Mouse (Mus musculus) left cerebral cortex, adult 2 months (tissue): ENCODE data around the gene Ptprn2. TPM values are rescaled to one million over a fixed set of nuclear protein-coding genes. Genes with fewer than 3 reads are reported as not detected.

ENCODE experiments used
- DNase-seq, 2 experiments: peaks; one replicate each; pipeline ENCODE4 v3.0.0; 2021 to 2022; ENCODE audit warnings: low spot score in 2 of 2, mixed read lengths in 1 of 2; ENCODE audit errors: extremely low spot score in 1 of 2
- H3K27ac ChIP-seq: fragments of 200-600 bp; 2 replicates; pipeline ENCODE4 v1.8.1; 2022
- H3K4me3 ChIP-seq: fragments of 200-600 bp; 2 replicates; pipeline ENCODE4 v1.8.1; 2022
- CTCF ChIP-seq: fragments of 200-600 bp; IDR thresholded peaks from 2 replicates; pipeline ENCODE4 v1.8.1; 2022; ENCODE audit warnings: antibody characterized with exemption, mild to moderate bottlenecking, moderate library complexity
- intact Hi-C: fragments of 180-260 bp; cut with DNase I; formaldehyde crosslinking; loops from one replicate; pipeline ENCODE4 v1.15.1; 2025
- total RNA-seq, 2 experiments: library from RNA; stranded (reverse); gene quantifications; 2 replicates each; pipeline ENCODE4 v1.2.3; 2021

Gene Ptprn2
- total RNA-seq, 2 experiments from 2014 or later = 339 to 346 TPM

DNA sequence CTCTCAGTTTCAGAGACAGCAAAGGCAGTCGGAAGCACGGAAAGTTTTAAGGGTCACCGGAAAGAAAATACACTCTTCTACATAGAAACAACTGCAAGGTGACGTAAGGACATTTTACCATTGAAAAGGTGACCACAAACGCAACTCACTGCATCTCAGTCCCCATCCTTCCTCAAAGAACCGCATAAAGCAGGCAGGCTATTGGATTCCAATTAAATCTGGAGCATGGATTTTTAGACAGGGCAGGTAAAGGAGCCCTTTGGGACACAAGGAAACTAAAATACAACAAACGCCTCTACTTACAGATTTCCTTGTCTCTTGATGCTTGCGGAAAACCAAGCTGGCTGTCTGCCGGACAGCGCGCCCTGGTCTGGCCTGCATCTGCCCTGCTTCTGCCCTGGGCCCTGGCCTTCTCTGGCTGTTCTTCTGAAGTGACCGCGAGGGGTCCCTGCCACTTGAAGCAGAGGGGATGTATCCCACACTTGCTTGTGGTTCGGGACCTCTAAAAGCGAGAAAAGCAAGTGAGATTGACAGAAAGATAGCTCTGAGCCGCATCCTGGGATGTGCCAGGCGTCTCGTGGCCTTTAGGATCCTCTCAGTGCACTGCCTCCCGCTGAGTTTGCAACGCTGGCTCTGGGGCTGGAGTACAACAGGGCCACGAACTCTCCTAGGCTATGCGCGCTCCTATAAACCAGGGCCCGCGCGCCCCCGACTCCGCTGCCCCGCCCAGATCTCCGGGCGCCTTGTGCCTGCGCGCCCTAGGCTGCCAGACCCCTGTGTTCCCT, 665.3 kb downstream of the Ptprn2 start:
- no peak for DNase-seq
- Histone ChIP-seq H3K27ac (peak overlapping the region; percentile 16; the same call in 1 of the 2 replicates), H3K4me3 (peak overlapping the region; percentile 31)
- TF ChIP-seq CTCF = no peak
- intact Hi-C loops = loop anchor here (5.0 to 10.0 kb wide), 2 partner anchors 196 to 306 kb away; no protein-coding TSS in a partner anchor

DNA sequence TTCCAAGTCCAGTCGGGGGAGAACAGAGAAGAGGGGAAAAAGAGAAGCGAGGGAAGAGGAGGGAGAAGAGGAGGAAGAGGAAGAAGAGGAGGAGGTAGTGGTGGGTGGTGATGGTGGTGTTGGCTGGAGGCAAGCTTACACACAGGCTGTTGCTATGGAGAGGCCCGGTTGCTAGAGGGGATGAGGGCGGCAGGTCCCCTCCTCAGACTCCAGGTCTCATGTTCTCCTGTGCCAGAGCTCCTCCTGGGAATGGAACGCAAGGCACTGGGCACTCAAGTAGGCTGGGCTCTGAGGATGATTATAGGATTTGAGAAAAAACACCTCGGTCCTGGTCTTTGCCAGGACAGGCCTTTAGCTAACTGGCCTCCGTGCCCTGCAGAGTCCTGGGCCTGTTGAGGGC, 666.1 kb downstream of the Ptprn2 start:
- Histone ChIP-seq H3K27ac (no peak overlapping the region; the same call in 1 of the 2 replicates), H3K4me3 (no peak overlapping the region)
- intact Hi-C loops = loop anchor here (5.0 to 10.0 kb wide), 2 partner anchors 196 to 307 kb away; no protein-coding TSS in a partner anchor
- TF ChIP-seq CTCF = no peak
- no peak for DNase-seq

- no peak for DNase-seq
- intact Hi-C loops = loop anchor here (5.0 to 10.0 kb wide), 2 partner anchors 195 to 308 kb away; no protein-coding TSS in a partner anchor
- Histone ChIP-seq H3K27ac (peak overlapping the region; percentile 25; the same call in 1 of the 2 replicates), H3K4me3 (no peak overlapping the region)
- TF ChIP-seq CTCF = no peak; the same call in 1 of the 2 replicates
These were observed 667.0 kb downstream of the Ptprn2 start for GRCm38 (mm10) chr12:117152366-117153165.

DNA sequence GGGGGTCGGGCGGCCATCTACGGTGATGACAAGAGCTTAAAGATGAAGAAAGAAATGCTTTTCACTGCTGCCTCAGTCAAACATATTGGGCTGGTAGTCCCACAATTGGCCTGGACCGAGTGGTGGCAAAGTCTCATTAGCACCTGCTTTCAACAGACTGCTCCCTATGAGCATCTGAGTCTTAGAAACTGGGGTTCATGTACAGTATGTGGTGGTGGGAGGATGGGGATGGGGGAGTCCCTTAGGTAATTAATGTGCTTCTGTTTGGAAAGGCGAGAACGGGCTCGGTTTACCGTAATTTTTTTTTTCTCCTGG, 667.6 kb downstream of the Ptprn2 start:
- peak overlapping the region; percentile 25; the same call in 1 of the 2 replicates for H3K27ac ChIP-seq
- peak overlapping the region; percentile 67 for H3K4me3 ChIP-seq
- TF ChIP-seq CTCF = no peak
- intact Hi-C loops = loop anchor here (5.0 to 10.0 kb wide), 2 partner anchors 194 to 308 kb away; no protein-coding TSS in a partner anchor
- DNase-seq = no peak

DNA sequence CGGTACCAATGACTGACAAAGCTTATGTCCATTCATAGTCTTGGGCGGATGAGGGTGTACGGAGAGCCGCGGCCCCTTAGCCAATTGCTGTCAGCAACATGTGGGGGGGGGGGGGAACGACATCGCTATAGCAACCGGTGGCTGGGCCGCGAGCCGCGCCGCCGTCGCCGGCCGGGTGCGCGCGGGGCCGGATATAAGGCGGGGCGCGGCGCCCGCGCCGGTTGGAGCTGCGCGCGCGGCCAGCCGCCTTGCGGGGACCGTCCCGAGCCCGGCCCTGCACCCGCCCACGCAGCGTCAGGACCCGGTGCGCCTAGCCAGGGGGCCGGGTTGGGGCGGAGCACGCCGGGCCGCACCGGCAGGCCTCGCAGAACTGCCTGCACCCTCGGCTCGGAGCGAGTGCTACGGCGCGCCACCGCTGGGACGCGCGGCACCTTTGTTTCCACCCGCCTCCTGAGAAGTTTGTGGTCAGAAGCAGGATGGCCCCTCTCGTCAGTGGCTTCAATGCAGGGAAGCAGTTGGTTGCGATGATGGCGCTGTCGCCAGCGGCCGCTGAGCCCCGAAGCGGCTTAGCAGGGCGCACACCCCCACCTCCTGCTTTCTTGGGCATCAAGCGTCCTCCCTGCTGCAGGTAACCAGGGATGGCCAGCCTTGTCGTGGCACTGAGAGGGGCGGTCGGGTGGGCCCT, 668.3 kb downstream of the Ptprn2 start:
- Histone ChIP-seq H3K4me3 (peak overlapping the region; percentile 67), H3K27ac (peak overlapping the region; percentile 83)
- intact Hi-C loops = loop anchor here (5.0 to 10.0 kb wide), 2 partner anchors 193 to 309 kb away; no protein-coding TSS in a partner anchor
- TF ChIP-seq CTCF = no peak; the same call in none of the 2 replicates
- DNase-seq = peak; percentile 74 to 82

DNA sequence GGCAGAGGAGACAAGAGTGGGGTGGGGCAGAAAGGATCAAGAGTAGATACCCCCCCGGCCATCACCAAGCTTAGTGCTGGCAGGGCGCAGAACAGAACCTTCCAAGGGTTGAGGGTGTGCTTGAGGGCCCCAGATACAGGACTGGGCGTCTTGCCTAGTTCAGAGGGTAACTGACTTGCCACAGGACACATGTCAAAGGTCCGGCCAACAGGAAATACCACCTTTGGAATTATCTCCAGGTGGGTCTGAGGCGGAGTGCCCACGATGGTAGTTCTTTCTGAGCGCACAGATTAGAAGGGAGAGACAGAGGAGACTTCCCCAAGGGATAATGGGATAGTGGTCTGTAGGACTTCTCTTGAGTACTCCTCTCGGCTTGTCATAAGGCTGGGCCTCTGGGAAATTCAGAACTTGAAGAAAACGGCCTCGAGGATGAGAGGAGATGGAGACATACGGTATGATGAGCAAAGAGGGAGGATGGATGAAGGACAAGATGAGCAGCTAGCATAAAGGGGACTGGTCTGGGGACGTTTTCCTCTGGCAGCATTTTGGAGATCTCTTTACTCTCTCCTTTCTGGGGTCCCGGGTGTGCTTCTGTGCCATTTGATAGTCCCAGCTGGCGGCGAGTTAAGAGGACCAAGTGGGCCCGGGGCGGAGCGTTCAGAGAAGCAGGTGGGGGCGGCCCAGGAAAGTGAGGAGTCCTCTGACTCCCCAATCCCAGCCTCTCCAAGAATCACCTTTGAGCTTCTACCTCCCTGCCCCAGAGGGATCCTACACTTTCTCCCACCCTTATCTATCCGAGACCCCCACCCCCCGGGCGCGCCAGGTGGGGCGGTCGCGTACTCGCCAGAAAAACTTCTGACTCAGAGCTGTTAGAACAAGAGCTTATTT, 669.1 kb downstream of the Ptprn2 start:
- intact Hi-C loops = loop anchor here (5.0 to 10.0 kb wide), 3 partner anchors 43 to 310 kb away; no protein-coding TSS in a partner anchor
- Histone ChIP-seq H3K4me3 (peak overlapping the region; percentile 67), H3K27ac (peak overlapping the region; percentile 83)
- no peak for TF ChIP-seq CTCF
- peak in 1 of 2 experiments; percentile 33 for DNase-seq

DNA sequence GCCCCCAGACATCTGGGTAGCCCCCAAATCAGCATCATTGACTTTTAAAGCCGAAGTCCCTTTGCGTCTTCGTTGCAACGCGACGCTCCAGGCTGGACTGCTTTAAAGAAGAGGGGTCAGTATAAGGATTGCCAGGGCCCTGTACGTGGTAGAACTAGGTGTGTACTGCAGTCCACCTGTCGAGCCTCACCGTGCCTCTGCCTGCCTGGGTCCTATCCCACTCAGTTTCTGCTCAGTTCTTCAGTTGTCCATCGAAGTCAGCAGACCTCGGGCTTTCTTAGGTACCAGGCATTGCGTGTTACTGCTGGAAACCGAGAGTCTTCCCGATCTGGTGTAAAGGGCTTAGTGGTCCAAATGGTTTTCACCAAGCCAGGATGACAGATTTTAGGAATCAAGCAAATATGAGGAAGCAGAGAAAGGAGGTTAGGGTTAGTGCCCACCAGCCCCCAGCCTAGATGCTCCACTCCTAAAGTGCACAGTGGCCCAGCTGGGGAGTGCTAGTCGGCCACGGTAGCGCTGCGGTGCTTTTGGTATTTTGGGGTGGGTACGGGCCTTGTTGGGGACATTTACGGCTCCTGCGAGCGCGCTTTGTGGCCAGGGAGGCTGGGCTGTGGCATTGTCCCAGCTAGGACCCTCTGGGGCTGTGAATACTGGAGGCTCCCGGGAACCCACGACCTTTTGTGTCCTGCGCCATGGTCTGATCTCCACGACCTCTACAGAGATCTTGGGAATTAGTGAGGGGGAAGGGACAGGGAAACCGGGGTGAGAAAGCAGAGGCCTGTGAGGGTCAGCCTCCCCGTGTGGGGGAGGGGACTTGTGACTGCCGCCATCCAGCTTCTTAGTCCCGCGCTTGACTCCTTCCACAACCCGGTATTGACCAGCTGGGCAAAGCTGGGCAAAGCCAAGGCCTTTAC, 670.0 kb downstream of the Ptprn2 start:
- peak overlapping the region; percentile 67 for H3K4me3 ChIP-seq
- no peak for TF ChIP-seq CTCF
- DNase-seq = no peak
- H3K27ac ChIP-seq = peak overlapping the region; percentile 83
- intact Hi-C loops = loop anchor here (5.0 to 10.0 kb wide), 2 partner anchors 42 to 311 kb away; no protein-coding TSS in a partner anchor

GRCm38 (mm10) chr12:117156256-117156655, 670.7 kb downstream of the Ptprn2 start:
- TF ChIP-seq CTCF = no peak
- intact Hi-C loops = loop anchor here (5.0 to 10.0 kb wide), 2 partner anchors 41 to 311 kb away; no protein-coding TSS in a partner anchor
- no peak for DNase-seq
- Histone ChIP-seq H3K4me3 (peak overlapping the region; percentile 67), H3K27ac (peak overlapping the region; percentile 83)

- Histone ChIP-seq H3K27ac (no peak overlapping the region), H3K4me3 (peak overlapping the region; percentile 67)
- no peak for TF ChIP-seq CTCF
- intact Hi-C loops = loop anchor here (5.0 to 10.0 kb wide), 2 partner anchors 41 to 312 kb away; no protein-coding TSS in a partner anchor
- no peak for DNase-seq
These were observed 671.3 kb downstream of the Ptprn2 start for GRCm38 (mm10) chr12:117156786-117157185.
